Mouse (Mus musculus): ENCODE measurements around the gene Ppip5k1. TPM values are rescaled to one million over a fixed set of nuclear protein-coding genes. Genes with fewer than 3 reads are reported as not detected.

Ppip5k1 gene
- polyA plus RNA-seq, 1 experiment from 2014 or later = 11.7 TPM

GRCm38 (mm10) chr2:121295608-121296571 lies 59.3 kb downstream of the Ppip5k1 start:
- WGBS = under 1% methylated on average over 14 of the region's 15 CpGs
- peaks cover 17% of the 10 kb centered on the region for H3K36me3 ChIP-seq
- peaks cover 67% of the 10 kb centered on the region for H3K27me3 ChIP-seq (ENCODE audit: insufficient read depth, poor library complexity, severe bottlenecking)
- peak overlapping the region; percentile 88 for H3K27ac ChIP-seq
- H3K9me3 ChIP-seq = no peaks in the 10 kb centered on the region
- no peak for DNase-seq (ENCODE audit: low spot score)
- H3K4me3 ChIP-seq = peak overlapping the region; percentile 64
- H3K4me1 ChIP-seq = peaks cover 53% of the 10 kb centered on the region

- Histone ChIP-seq H3K36me3 (peaks cover 9% of the 10 kb centered on the region), H3K9me3 (no peaks in the 10 kb centered on the region), H3K4me1 (peaks cover 54% of the 10 kb centered on the region), H3K27ac (peak overlapping the region; percentile 88), H3K4me3 (peak overlapping the region; percentile 64), H3K27me3 (ENCODE audit: insufficient read depth, poor library complexity, severe bottlenecking) (peaks cover 67% of the 10 kb centered on the region)
- DNase-seq (ENCODE audit: low spot score) = no peak
- WGBS = under 1% methylated on average over 18 of the region's 18 CpGs
Observed at GRCm38 (mm10) chr2:121294753-121295607, 60.2 kb downstream of the Ppip5k1 start.

- 3% methylated on average over 4 of the region's 4 CpGs for whole genome bisulfite sequencing
- no peaks in the 10 kb centered on the region for H3K9me3 ChIP-seq
- no peak for DNase-seq (ENCODE audit: low spot score)
- H3K27ac ChIP-seq = peak overlapping the region; percentile 88
- H3K4me1 ChIP-seq = peaks cover 61% of the 10 kb centered on the region
- peaks cover 1% of the 10 kb centered on the region for H3K36me3 ChIP-seq
- H3K27me3 ChIP-seq (ENCODE audit: insufficient read depth, poor library complexity, severe bottlenecking) = peaks cover 63% of the 10 kb centered on the region
- H3K4me3 ChIP-seq = peak overlapping the region; percentile 64
Observed at GRCm38 (mm10) chr2:121294182-121294581, 61.0 kb downstream of the Ppip5k1 start.

DNA sequence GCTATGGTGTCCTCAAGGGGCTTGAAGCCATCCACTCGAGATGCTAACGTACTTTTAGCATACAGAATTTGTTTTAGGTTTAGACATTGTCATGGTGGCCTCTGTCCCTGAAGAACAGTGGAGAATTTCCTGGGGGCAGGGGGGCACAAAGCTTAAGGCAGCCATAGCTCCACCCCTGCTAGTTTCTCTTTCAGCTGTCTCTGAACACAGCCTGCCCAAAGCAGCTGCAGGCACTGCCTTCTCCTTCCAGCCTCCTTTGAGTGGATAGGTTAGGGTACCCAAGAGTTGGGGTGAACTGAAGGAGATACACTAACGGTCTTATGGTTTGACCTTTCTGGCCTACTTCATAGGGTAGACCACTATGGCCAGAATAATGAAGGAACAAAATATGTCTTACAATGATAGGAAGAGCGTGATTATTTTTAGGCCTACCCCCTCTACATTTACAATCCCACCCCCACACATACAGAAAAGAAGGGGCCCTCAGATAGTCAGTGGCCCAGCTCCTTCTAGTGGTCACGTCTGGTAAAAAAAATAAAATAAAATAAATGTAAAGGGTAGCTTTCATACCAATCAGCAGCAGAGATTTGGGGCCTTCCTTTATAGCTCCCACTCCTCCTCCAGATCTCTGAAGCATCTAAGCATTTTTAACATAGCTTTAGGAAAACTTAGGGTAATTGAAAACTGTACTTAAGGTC lies 62.7 kb downstream of the Ppip5k1 start:
- H3K27ac ChIP-seq = no peak overlapping the region
- no peaks in the 10 kb centered on the region for H3K9me3 ChIP-seq
- WGBS = 68% methylated on average over 5 of the region's 5 CpGs
- DNase-seq (ENCODE audit: low spot score) = no peak
- H3K36me3 ChIP-seq = no peaks in the 10 kb centered on the region
- peaks cover 61% of the 10 kb centered on the region for H3K27me3 ChIP-seq (ENCODE audit: insufficient read depth, poor library complexity, severe bottlenecking)
- peaks cover 55% of the 10 kb centered on the region for H3K4me1 ChIP-seq
- no peak overlapping the region for H3K4me3 ChIP-seq

DNA sequence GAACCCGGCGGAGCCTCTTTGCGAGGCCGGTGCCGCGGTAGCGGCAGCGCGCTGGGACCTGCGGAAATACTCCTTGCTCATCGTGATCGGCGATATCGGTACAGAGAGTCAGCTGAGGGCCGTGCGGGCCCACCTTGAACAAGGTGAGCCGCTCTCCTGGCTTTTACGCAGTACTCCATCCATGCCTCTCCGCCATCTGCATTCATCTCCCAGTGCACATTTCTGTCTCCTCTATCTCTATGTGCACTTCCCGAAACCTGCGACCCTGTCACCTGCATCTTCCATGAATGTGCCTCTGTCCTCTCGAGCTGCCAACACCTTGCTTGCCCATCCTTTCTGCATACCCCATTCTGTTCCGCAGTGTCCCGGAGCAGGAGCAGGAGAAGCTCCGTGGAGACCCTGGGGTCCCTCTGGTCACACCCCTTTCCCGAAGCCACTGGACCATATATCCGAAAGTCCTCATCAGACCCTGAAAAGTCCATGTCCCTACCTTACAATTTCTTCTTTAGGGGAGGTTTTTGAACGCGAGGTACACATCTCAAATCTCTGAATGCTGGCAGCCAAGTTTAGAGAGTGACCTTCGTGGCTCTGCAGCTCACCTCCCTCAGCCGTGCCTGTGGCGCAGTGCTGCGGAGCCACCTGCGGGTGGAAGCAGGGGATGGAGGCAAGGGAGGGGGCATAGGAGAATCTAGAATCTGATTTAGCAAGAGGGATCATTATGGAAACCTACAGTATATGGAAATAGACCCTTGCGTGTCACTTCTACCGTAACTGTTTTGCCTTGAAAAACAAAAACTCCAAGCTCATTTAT lies 65.3 kb downstream of the Ppip5k1 start:
- Histone ChIP-seq H3K27me3 (ENCODE audit: insufficient read depth, poor library complexity, severe bottlenecking) (peaks cover 39% of the 10 kb centered on the region), H3K36me3 (no peaks in the 10 kb centered on the region), H3K4me3 (peak overlapping the region; percentile 72), H3K9me3 (no peaks in the 10 kb centered on the region), H3K4me1 (peaks cover 29% of the 10 kb centered on the region), H3K27ac (peak overlapping the region; percentile 78)
- peak; percentile 75 for DNase-seq (ENCODE audit: low spot score)
- WGBS = 4% methylated on average over 36 of the region's 36 CpGs

GRCm38 (mm10) chr2:121288901-121289729 lies 66.1 kb downstream of the Ppip5k1 start, which contains the start of gene Map1a:
TSS of gene Map1a (plus strand) at chr2:121289600.
- peak; percentile 96 for DNase-seq (ENCODE audit: low spot score)
- Histone ChIP-seq H3K4me1 (peaks cover 21% of the 10 kb centered on the region), H3K27ac (peak within 1 kb of the TSS; percentile 78), H3K4me3 (peak within 1 kb of the TSS; percentile 72), H3K36me3 (no peaks in the 10 kb centered on the region), H3K27me3 (ENCODE audit: insufficient read depth, poor library complexity, severe bottlenecking) (peaks cover 38% of the 10 kb centered on the region), H3K9me3 (no peaks in the 10 kb centered on the region)
- 2% methylated on average over 48 of the region's 48 CpGs for WGBS

DNA sequence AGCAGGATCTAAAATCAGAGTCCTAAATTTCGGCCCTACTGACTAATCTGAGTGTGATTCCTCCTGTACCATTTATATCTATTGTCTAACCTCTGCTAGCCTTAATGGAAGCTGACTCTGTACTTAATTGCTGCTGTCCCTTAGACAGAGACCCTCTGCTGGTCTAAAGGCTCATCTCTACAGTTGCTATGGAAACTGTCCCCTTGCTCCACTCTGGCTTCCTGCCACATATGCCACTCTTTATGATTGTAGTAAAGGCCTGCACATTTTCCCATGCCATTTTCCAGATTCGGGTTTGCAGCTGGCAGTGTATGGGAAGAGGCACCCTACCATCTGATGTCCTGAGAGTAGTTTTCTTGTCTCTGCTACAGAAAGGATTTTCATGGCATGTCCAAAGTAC lies 67.3 kb downstream of the Ppip5k1 start:
- Histone ChIP-seq H3K4me1 (peaks cover 14% of the 10 kb centered on the region), H3K36me3 (no peaks in the 10 kb centered on the region), H3K4me3 (no peak overlapping the region), H3K9me3 (no peaks in the 10 kb centered on the region), H3K27me3 (ENCODE audit: insufficient read depth, poor library complexity, severe bottlenecking) (peaks cover 40% of the 10 kb centered on the region), H3K27ac (no peak overlapping the region)
- WGBS = 68% methylated on average over 2 of the region's 2 CpGs
- DNase-seq (ENCODE audit: low spot score) = no peak

DNA sequence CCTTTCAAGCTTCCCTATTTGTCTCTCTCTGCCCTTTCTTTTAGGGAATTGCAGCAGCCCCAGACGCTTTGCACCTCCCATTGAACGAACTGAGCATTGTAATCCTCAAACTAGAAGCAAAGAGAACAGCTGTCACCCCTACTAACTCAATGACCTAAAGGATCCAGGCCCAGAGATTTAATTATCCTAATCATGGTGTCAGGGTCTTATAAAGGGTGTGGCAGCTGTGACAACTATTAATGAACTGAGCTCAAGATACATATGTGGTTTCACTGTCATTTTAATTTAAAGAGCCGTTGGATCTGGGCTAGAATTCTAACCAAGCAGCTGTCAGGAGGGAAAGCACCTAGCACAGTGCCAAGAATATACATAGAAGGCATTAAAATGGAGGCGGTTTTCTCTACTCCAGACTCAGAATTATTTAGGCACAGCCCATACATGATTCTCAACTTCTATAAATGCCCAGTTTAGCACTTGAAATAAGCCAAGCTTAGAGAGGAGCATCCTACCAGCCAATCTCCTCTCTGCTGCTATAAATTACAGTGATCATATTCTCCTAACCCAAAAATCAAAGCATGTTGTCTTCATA lies 83.2 kb downstream of the Ppip5k1 start:
- peak overlapping the region; percentile 87 for H3K4me3 ChIP-seq
- H3K27me3 ChIP-seq (ENCODE audit: insufficient read depth, poor library complexity, severe bottlenecking) = no peaks in the 10 kb centered on the region
- DNase-seq (ENCODE audit: low spot score) = no peak
- peaks cover 31% of the 10 kb centered on the region for H3K36me3 ChIP-seq
- no peaks in the 10 kb centered on the region for H3K9me3 ChIP-seq
- 26% methylated on average over 4 of the region's 4 CpGs for WGBS
- peaks cover 16% of the 10 kb centered on the region for H3K4me1 ChIP-seq
- peak overlapping the region; percentile 96; the same call in 1 of the 2 replicates for H3K27ac ChIP-seq

DNA sequence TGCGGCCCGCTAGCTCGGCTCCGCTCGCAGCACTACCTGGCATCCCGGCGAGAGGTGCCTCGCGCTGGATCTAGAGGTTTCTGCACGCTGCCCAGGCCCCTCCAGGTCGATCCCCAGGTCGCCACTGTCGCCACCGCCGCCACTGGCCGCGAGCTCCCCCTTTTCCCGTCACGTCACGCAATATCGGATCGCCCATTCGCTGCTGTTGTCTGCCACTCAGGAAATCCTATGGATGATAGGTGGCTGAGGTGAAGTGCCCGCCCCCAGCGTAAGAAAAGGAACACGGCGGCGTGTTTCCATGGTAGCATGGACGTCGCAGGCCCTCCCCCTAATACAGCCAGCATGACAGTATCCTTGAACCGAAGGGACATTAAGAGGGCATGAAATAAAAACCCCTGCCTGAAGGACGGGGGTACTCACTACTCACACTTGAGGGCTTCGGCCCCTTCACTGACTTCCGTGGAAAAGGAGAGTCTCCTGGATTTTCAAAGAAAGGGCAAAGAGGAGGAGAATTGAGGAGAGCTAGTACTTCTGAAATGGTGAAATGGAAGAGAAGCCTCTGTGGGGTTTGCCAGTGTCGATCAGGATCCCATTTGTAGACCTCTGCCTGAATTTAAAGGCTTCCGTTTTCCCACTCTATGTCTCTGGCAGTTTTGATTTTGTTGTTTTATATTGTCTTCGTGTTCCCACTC lies 83.8 kb downstream of the Ppip5k1 start, which contains the start of gene Trp53bp1:
TSS of gene Trp53bp1 (minus strand) at position 172 of the 692 bp plus-strand sequence.
- H3K4me3 ChIP-seq = peak within 1 kb of the TSS; percentile 87
- H3K9me3 ChIP-seq = no peaks in the 10 kb centered on the region
- no peaks in the 10 kb centered on the region for H3K27me3 ChIP-seq (ENCODE audit: insufficient read depth, poor library complexity, severe bottlenecking)
- peaks cover 35% of the 10 kb centered on the region for H3K36me3 ChIP-seq
- H3K27ac ChIP-seq = peak within 1 kb of the TSS; percentile 96
- DNase-seq (ENCODE audit: low spot score) = peak; percentile 97
- under 1% methylated on average over 36 of the region's 37 CpGs for WGBS
- peaks cover 16% of the 10 kb centered on the region for H3K4me1 ChIP-seq

DNA sequence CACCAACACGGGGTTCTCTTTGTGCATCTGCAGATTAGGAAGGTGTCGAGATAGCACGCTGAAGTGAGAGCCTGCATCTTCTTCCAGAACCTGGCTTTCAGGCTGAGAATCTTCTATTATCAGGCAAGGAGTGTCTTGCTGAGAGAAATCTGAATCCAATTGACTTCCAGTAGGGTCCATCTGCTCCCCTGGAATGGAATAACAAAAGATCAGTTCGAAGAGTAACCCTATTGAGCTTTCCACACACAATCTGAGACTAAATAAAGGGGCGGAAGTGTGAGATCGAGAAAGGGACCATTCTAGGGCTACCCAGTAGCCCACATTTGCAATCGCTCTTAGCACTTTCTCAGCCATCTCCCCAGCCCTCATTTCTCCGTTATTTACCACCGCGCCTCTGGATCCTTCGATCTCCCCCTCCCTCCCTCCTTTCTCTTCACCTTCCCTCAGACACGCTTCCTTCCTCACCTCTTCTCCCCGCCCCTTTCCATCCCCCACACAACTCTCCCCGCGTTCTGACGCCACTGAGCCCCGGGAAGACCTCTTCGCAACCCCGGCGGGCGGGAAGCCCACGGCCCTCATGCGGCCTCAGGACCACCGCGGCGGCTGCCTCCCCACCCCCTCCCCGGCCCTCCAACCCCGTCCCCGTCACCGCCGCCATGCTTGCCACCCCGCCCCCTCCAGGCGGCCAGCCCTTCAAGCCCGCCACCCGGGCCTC lies 84.5 kb downstream of the Ppip5k1 start:
- no peaks in the 10 kb centered on the region for H3K9me3 ChIP-seq
- DNase-seq (ENCODE audit: low spot score) = no peak
- H3K27me3 ChIP-seq (ENCODE audit: insufficient read depth, poor library complexity, severe bottlenecking) = no peaks in the 10 kb centered on the region
- H3K27ac ChIP-seq = peak overlapping the region; percentile 96
- H3K36me3 ChIP-seq = peaks cover 37% of the 10 kb centered on the region
- 1% methylated on average over 35 of the region's 35 CpGs for WGBS
- peaks cover 16% of the 10 kb centered on the region for H3K4me1 ChIP-seq
- H3K4me3 ChIP-seq = peak overlapping the region; percentile 87

Data from heart, embryonic 10.5 days (tissue).